Mouse (Mus musculus) heart, adult 2 months (tissue): ENCODE data around the gene Phgdh. TPM values are rescaled to one million over a fixed set of nuclear protein-coding genes. Genes with fewer than 3 reads are reported as not detected.

Source experiments
- DNase-seq, 2 experiments: peaks; one replicate each; pipeline ENCODE4 v3.0.0; 2021
- H3K27ac ChIP-seq: fragments of 200-600 bp; 2 replicates; pipeline ENCODE4 v1.8.1; 2022
- H3K27me3 ChIP-seq: fragments of 200-500 bp; 2 replicates; pipeline ENCODE4 v1.6.1; 2012; ENCODE audit warnings: mild to moderate bottlenecking, low read length, inconsistent platforms, mixed read lengths; ENCODE audit not compliant: control insufficient read depth, insufficient read depth
- H3K36me3 ChIP-seq: fragments of 200-500 bp; 2 replicates; pipeline ENCODE4 v1.6.1; 2012; ENCODE audit warnings: low read length, inconsistent platforms; ENCODE audit not compliant: control insufficient read depth, insufficient read depth
- H3K4me1 ChIP-seq: fragments of 200-500 bp; 2 replicates; pipeline ENCODE4 v1.6.1; 2011; ENCODE audit warnings: low read length; ENCODE audit not compliant: control insufficient read depth, insufficient read depth
- H3K4me3 ChIP-seq: fragments of 200-600 bp; 2 replicates; pipeline ENCODE4 v1.8.1; 2022
- H3K79me2 ChIP-seq: fragments of 200-500 bp; replicated peaks from 2 replicates; pipeline ENCODE4 v1.6.1; 2012; ENCODE audit warnings: mild to moderate bottlenecking, inconsistent platforms, low read length, moderate library complexity, mixed read lengths; ENCODE audit not compliant: control insufficient read depth, insufficient read depth
- H3K9ac ChIP-seq: fragments of 200-500 bp; 2 replicates; pipeline ENCODE4 v1.6.1; 2012; ENCODE audit warnings: low read depth, mild to moderate bottlenecking, control low read depth, inconsistent platforms, low read length, mixed read lengths
- CTCF ChIP-seq: fragments of 200-600 bp; IDR thresholded peaks from 2 replicates; pipeline ENCODE4 v1.8.1; 2022; ENCODE audit warnings: antibody characterized with exemption, mild to moderate bottlenecking, moderate library complexity
- EP300 ChIP-seq: fragments of 200-500 bp; IDR thresholded peaks from 2 replicates; pipeline ENCODE4 v1.6.1; 2011; ENCODE audit warnings: low read depth, low read length, control low read depth; ENCODE audit not compliant: insufficient read depth
- POLR2A ChIP-seq: fragments of 200-500 bp; IDR thresholded peaks from 2 replicates; pipeline ENCODE4 v1.6.1; 2011; ENCODE audit warnings: mild to moderate bottlenecking, low read depth, low read length, control low read depth; ENCODE audit not compliant: insufficient read depth
- WGBS: fragments of 180-500 bp; shearing (Covaris S2); methylation state at CpG from one replicate; pipeline ENCODE4 v1.1.7; 2018; 5-methylcytosine and 5-hydroxymethylcytosine counted together
- intact Hi-C: fragments of 180-260 bp; cut with DNase I; formaldehyde crosslinking; loops from one replicate; pipeline ENCODE4 v1.15.1; 2025
- polyA plus RNA-seq: library from polyadenylated mRNA; depleted of rRNA; stranded (reverse); fragments of >200 nt; gene quantifications from 2 replicates; pipeline ENCODE4 v1.2.3, GENCODE M21; 2012
- total RNA-seq, 2 experiments: library from RNA; stranded (reverse); gene quantifications; 2 replicates each; pipeline ENCODE4 v1.2.3; 2021

Phgdh gene
- total and polyA plus RNA-seq, 3 experiments = 1.5 to 4.5 (median 1.8) TPM

DNA sequence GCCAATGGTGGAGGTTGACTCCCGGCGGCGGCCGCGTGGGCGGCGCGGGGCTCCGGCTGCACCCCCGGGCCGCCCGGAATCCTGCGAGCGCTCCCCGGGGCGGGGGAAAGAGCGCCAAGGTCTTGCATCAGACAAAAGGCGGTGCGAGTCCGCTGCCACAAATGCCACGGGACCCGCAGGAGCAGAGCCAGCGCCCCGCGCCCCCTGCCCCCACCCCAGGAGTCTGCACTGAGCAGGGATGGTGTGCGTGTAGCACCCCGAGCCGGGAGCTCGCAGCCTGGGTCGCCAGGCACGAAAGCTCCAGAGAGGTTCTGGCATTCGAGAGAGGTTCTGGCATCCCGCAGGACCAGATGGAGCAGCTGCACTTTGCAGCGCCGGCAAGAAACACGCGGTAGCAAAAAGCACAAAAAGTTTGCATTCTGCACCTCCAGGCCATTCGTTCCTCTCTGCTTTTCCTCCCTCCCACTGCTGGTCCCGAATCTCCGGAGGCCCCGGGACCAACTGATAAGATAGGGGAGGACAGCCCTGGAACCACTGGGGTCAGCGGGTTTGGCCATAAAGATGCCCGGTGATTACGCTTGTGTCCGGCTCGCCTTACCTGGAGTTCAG lies 589 bp downstream of the Phgdh start:
- Histone ChIP-seq H3K27me3 (no peaks in the 10 kb centered on the region), H3K4me3 (peak overlapping the region; percentile 52), H3K36me3 (no peaks in the 10 kb centered on the region), H3K79me2 (no peaks in the 10 kb centered on the region), H3K27ac (no peak overlapping the region), H3K9ac (no peak overlapping the region), H3K4me1 (no peaks in the 10 kb centered on the region)
- 1% methylated on average over 46 of the region's 46 CpGs for WGBS
- intact Hi-C loops = no loop called here
- DNase-seq = peak; percentile 53 to 71
- no peak for TF ChIP-seq POLR2A
- TF ChIP-seq EP300 = no peak
- no peak for TF ChIP-seq CTCF

DNA sequence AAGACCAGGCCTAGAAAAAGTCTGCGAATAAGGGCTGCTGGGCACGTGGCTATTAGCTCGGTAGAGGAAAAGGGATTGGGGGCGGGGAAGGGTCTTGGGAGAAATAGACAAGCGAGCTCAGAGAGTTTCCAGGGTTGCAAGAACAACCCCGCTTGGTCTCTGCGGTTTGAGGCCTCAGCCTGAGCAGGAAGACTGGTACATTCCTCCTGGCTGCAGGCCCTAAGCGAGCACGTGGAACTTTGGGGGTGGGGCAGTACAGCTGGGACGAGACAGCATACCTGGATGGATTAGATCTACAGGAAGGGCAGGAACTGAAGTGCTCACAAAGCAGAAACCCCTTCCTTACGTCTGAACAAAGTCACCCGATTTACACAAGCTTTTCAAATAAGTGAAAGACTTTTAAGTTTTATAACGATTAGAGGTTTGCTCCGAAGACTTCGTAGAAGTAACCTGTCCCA lies 1.2 kb downstream of the Phgdh start:
- Histone ChIP-seq H3K79me2 (no peaks in the 10 kb centered on the region), H3K4me1 (no peaks in the 10 kb centered on the region), H3K36me3 (no peaks in the 10 kb centered on the region), H3K27me3 (no peaks in the 10 kb centered on the region), H3K27ac (no peak overlapping the region), H3K4me3 (peak overlapping the region; percentile 52), H3K9ac (no peak overlapping the region)
- peak; percentile 47 to 51 for DNase-seq
- TF ChIP-seq POLR2A (no peak), EP300 (no peak), CTCF (no peak)
- intact Hi-C loops = no loop called here
- 19% methylated on average over 15 of the region's 15 CpGs for WGBS

DNA sequence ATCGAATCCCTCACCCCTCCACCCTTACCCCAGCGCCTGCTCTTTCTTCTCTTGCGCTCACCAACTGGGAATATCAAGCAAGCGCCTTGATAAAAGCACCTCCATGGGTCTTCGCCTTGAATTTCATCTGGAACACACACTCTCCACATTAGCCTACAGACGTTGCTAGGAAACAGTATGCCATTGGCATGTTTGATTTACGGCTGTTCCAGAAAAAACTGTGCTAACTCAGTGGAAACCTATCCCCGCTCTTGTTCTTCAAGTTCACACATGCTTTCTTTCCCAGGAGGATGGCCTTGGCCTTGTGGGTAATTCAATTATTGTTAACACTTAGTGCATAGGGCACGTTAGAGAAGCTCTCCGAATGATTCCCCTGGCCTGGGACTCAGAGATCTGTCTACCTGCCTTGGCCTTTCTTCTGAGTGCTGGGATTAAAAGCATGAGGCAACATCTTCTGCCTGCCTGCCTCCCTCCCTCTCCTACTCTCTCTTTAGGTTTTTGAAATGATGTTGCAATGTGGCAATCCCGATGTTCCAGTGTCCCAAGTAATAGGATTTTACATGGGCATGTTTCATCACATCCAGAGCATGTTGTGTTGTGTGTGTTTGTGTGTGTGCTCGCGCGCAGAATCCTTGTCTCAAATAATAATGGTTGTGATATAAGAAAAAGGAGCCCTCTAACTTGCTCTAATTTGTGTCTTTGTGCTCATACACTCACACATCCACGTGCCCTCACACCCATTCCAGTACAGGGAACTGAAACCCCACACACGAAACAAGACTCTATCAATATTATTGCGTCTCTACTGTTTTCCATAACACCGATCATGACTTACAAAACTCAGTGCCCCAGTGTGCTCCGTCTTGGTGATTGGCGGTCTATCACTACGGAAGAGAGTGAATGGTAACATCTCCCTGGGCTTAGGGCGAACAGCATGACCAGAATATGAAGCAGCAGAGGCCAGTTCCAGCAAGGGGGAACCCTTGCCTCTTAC lies 2.8 kb downstream of the Phgdh start:
- Histone ChIP-seq H3K36me3 (no peaks in the 10 kb centered on the region), H3K79me2 (no peaks in the 10 kb centered on the region), H3K4me1 (no peaks in the 10 kb centered on the region), H3K27ac (no peak overlapping the region), H3K4me3 (no peak overlapping the region), H3K9ac (no peak overlapping the region), H3K27me3 (no peaks in the 10 kb centered on the region)
- TF ChIP-seq EP300 = no peak
- TF ChIP-seq POLR2A = no peak
- no peak for TF ChIP-seq CTCF
- intact Hi-C loops = no loop called here
- no peak for DNase-seq
- WGBS = 87% methylated on average over 22 of the region's 22 CpGs

DNA sequence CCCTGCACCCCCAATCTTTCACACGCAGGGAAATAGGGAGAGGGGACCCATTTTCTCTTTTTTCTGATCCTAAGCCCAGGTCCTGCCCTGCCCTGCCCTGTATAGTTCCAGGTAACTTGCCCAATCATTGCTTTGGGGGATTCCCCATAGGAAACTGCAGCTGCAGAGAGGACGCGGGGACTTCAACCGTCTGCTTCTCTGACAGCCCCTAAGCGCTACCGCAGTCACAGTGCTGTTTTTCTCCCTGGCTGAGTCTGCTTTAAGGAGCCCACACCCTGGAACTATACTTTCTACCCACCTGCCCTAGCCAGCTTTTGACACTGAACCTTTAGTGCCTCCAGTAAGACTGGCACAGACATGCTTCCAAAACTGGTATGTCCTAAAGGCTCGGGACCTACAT lies 3.9 kb downstream of the Phgdh start:
- 82% methylated on average over 7 of the region's 7 CpGs for WGBS
- H3K4me1 ChIP-seq = no peaks in the 10 kb centered on the region
- intact Hi-C loops = no loop called here

DNA sequence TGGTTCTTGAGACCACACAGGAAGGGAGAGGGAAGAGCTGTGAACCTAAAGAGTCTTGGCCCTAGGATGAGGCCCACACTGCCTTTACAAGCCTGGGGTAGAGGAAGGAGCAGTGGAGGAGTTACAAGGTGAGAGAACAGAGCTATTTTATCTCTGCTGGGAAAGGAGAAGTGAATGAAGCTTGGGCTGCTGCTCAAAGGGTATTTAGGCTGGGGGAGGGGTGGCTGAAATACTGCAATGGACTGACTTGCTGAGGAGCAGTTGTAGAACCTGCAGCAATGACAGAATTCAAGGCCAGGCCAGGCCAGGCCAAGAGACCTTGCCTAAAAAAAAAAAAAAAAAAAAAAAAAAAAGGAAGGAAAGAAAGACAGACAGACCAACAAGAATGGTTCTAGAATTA lies 4.5 kb downstream of the Phgdh start:
- Histone ChIP-seq H3K36me3 (no peaks in the 10 kb centered on the region), H3K27ac (no peak overlapping the region), H3K27me3 (no peaks in the 10 kb centered on the region), H3K79me2 (no peaks in the 10 kb centered on the region), H3K9ac (no peak overlapping the region), H3K4me3 (no peak overlapping the region), H3K4me1 (no peaks in the 10 kb centered on the region)
- TF ChIP-seq EP300 = no peak
- no peak for DNase-seq
- intact Hi-C loops = no loop called here

More for the DNA sequence above, 3.9 kb downstream of the Phgdh start:
- H3K27ac ChIP-seq = no peak overlapping the region
- no peaks in the 10 kb centered on the region for H3K79me2 ChIP-seq
- no peak overlapping the region for H3K4me3 ChIP-seq
- no peaks in the 10 kb centered on the region for H3K36me3 ChIP-seq
- H3K9ac ChIP-seq = no peak overlapping the region
- DNase-seq = no peak
- TF ChIP-seq POLR2A = no peak
- TF ChIP-seq CTCF = no peak
- no peak for TF ChIP-seq EP300
- H3K27me3 ChIP-seq = no peaks in the 10 kb centered on the region

DNA sequence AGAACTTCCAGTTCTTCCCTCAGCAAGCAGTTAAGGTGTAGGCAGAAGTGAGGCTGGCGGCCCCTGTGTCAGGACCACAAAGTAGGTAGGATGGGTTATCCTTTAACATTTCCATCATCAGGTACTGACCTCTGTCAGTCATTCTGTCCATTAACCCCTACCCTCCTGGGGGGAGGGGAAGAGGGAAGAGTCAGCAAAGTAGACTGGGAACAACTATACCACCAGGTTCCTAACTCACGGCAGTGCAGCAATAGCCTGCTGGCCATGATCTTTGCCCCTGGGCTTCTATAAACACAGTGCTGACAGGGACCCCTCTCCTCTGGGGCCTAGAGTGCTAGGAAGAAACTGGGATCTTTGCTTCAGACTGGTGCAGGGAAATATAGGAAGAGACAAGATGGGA lies 5.8 kb downstream of the Phgdh start:
- Histone ChIP-seq H3K27me3 (no peaks in the 10 kb centered on the region), H3K9ac (no peak overlapping the region), H3K4me3 (no peak overlapping the region), H3K4me1 (no peaks in the 10 kb centered on the region), H3K79me2 (no peaks in the 10 kb centered on the region), H3K36me3 (no peaks in the 10 kb centered on the region), H3K27ac (no peak overlapping the region)
- DNase-seq = no peak
- TF ChIP-seq POLR2A (no peak), EP300 (no peak), CTCF (no peak)
- intact Hi-C loops = no loop called here
- 95% methylated on average over 2 of the region's 2 CpGs for WGBS
